Mouse (Mus musculus) intestine, embryonic 15.5 days (tissue): Measurements from ENCODE around the gene Stx18. TPM values are rescaled to one million over a fixed set of nuclear protein-coding genes. Genes with fewer than 3 reads are reported as not detected.

Experiments used
- ATAC-seq: fragments of 200-750 bp; cut with Nextera tagmentation; 2 replicates; pipeline ENCODE4 v1.8.0; 2017; ENCODE audit warnings: moderate TSS enrichment, moderate library complexity
- H3K27ac ChIP-seq: fragments of 300-500 bp; sonication (generic); 2 replicates; pipeline ENCODE4 v1.5.1; 2015; ENCODE audit warnings: mild to moderate bottlenecking, inconsistent platforms
- H3K27me3 ChIP-seq: fragments of 300-500 bp; sonication (generic); replicated peaks from 2 replicates; pipeline ENCODE4 v1.6.1; 2015; ENCODE audit warnings: inconsistent platforms
- H3K36me3 ChIP-seq: fragments of 300-500 bp; sonication (generic); 2 replicates; pipeline ENCODE4 v1.6.1; 2015; ENCODE audit warnings: inconsistent platforms
- H3K4me1 ChIP-seq: fragments of 300-500 bp; sonication (generic); replicated peaks from 2 replicates; pipeline ENCODE4 v1.6.1; 2015; ENCODE audit warnings: inconsistent platforms
- H3K4me2 ChIP-seq: fragments of 300-500 bp; sonication (generic); replicated peaks from 2 replicates; pipeline ENCODE4 v1.6.1; 2015; ENCODE audit warnings: mild to moderate bottlenecking, inconsistent platforms
- H3K4me3 ChIP-seq: fragments of 300-500 bp; sonication (generic); replicated peaks from 2 replicates; pipeline ENCODE4 v1.5.1; 2015; ENCODE audit warnings: inconsistent platforms
- H3K9ac ChIP-seq: fragments of 300-500 bp; sonication (generic); 2 replicates; pipeline ENCODE4 v1.6.1; 2015; ENCODE audit warnings: inconsistent platforms
- H3K9me3 ChIP-seq: fragments of 300-500 bp; sonication (generic); 2 replicates; pipeline ENCODE4 v1.6.1; 2016; ENCODE audit warnings: inconsistent platforms
- WGBS: fragments of 180-500 bp; shearing (Covaris S2); methylation state at CpG from one replicate; pipeline ENCODE4 v1.1.7; 2015; 5-methylcytosine and 5-hydroxymethylcytosine counted together
- polyA plus RNA-seq: library from polyadenylated mRNA; unstranded; fragments of >200 nt; fragmentation: Nextera tagmentation; extraction: Ambion mirVana; gene quantifications from 2 replicates; pipeline ENCODE4 v1.2.1, GENCODE M21; 2015

Stx18 gene
- polyA plus RNA-seq, 1 experiment from 2014 or later: 39.2 TPM

DNA sequence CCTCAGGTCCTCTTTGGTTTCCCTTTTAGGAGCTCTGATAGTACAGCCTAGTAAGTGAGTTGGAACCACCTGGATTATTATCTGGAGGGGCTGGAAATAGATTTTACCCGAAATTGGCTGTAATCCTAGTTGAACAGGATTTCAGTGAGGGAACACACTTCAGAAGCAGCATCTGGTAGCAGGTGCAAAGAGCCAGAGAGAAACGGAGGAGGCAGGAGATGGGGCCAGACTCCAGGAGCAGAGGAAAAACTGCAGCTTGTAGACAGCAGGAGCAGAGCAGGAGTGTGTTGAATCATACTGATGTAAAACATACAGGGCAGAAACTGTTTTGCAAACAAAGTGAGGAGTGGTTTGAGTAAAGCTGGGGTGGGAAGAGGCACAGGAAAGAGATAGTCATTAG, 6.4 kb downstream of the Stx18 start:
- no peak overlapping the region for H3K4me3 ChIP-seq
- H3K9ac ChIP-seq: no peak overlapping the region
- H3K36me3 ChIP-seq: no peaks in the 10 kb centered on the region
- 52% methylated on average over 2 of the region's 2 CpGs for WGBS
- H3K9me3 ChIP-seq: no peaks in the 10 kb centered on the region
- no peaks in the 10 kb centered on the region for H3K4me1 ChIP-seq
- no peaks in the 10 kb centered on the region for H3K27me3 ChIP-seq
- no peak overlapping the region for H3K4me2 ChIP-seq
- no peak for ATAC-seq
- no peak overlapping the region for H3K27ac ChIP-seq

DNA sequence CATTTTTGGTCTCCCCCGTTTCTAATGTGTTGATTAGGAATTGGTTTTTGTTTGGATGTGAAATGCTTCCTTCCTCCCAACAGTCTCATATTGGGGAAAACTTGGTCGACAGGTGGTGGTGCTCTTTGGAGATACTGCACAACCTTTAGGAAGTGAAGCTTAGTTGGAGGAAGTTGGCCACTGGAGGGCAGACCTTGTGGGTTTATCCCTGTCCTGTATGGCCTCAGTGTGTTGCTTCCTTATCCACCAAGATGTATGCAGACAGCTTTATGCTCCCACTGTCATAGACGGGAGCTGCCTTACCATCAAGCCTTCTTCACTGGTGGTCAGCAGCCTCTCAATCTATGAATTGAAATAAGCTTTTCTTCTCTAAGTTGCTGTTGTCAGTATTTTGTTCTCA, 9.6 kb downstream of the Stx18 start:
- H3K9ac ChIP-seq: no peak overlapping the region
- no peak for ATAC-seq
- WGBS: 40% methylated on average over 3 of the region's 3 CpGs

DNA sequence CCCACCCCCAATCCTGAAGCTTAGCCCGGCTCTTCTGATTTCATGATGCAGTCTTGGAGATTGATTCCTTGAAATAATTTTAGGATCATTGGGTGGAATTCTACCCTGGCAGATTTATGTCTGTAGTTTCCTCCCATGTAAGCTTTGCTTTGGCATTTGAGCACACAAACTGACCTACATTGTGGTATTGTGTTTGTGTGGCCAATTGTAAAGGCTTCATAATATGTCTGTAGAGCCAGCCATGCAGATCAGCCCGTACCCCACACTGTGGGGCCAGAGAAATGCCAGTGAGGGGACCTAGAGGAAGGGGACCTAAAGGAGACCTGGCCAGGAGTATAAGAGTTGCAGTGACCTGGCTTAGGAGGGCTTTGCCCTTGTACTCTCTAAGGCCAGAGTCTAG, 22.5 kb downstream of the Stx18 start:
- H3K4me1 ChIP-seq: peaks cover 4% of the 10 kb centered on the region; the same call in 1 of the 2 replicates
- H3K27me3 ChIP-seq: no peaks in the 10 kb centered on the region
- H3K27ac ChIP-seq: no peak overlapping the region
- no peak overlapping the region for H3K4me3 ChIP-seq
- H3K4me2 ChIP-seq: no peak overlapping the region
- H3K36me3 ChIP-seq: no peaks in the 10 kb centered on the region
- H3K9me3 ChIP-seq: no peaks in the 10 kb centered on the region
- WGBS: 79% methylated on average over 2 of the region's 2 CpGs
- H3K9ac ChIP-seq: no peak overlapping the region
- no peak for ATAC-seq

More for the DNA sequence above, 9.6 kb downstream of the Stx18 start:
- no peaks in the 10 kb centered on the region for H3K36me3 ChIP-seq
- no peaks in the 10 kb centered on the region for H3K4me1 ChIP-seq
- H3K4me2 ChIP-seq: no peak overlapping the region
- no peaks in the 10 kb centered on the region for H3K9me3 ChIP-seq
- H3K4me3 ChIP-seq: no peak overlapping the region
- H3K27ac ChIP-seq: no peak overlapping the region
- H3K27me3 ChIP-seq: no peaks in the 10 kb centered on the region

DNA sequence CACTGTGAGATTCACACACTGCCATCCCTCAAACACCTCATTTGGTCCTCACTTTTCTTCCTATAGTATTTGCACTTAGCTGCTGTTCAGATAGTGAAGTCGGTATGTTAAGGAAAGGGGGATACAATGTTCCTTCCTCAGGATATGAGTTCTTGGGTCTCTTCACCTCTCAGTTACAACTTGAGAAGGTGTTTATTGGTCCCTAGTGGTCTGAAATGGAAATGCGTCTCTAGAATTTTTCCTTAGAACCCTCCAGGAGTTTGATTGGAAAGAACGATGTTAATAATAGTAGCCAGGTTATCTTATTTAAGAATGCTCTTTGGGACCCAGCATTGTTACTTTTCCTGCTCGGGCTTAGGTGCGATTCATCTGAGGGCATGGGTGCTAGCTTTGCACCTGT, 24.2 kb downstream of the Stx18 start:
- 26% methylated on average over 5 of the region's 5 CpGs for whole genome bisulfite sequencing
- H3K4me2 ChIP-seq: no peak overlapping the region
- ATAC-seq: no peak

DNA sequence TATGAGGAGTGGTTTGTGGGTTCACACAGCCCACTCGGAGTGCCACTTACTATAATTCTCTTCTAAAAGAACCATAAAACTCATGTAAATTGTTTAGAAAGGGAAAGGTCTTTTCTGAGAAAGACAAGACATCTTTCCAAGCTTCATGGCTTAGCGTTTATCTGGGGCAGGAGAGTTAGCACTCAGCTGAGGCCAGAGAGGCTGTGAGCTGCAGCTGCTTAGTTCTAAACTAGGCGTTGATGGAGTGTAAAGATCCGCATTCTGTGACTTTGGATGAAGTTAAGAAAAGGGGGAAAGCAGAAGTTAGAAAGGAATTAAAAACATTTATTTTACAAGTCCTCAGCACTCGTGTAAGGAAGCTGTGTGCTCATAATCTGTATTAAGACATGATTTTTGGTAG, 24.8 kb downstream of the Stx18 start:
- Histone ChIP-seq H3K9ac (no peak overlapping the region), H3K4me1 (peaks cover 4% of the 10 kb centered on the region; the same call in 1 of the 2 replicates), H3K4me2 (no peak overlapping the region), H3K4me3 (no peak overlapping the region), H3K9me3 (no peaks in the 10 kb centered on the region), H3K36me3 (no peaks in the 10 kb centered on the region), H3K27ac (no peak overlapping the region), H3K27me3 (no peaks in the 10 kb centered on the region)
- ATAC-seq: no peak
- WGBS: 41% methylated on average over 5 of the region's 5 CpGs

More for the DNA sequence above, 24.2 kb downstream of the Stx18 start:
- peaks cover 4% of the 10 kb centered on the region; the same call in 1 of the 2 replicates for H3K4me1 ChIP-seq
- no peaks in the 10 kb centered on the region for H3K9me3 ChIP-seq
- no peak overlapping the region for H3K27ac ChIP-seq
- no peaks in the 10 kb centered on the region for H3K27me3 ChIP-seq
- no peaks in the 10 kb centered on the region for H3K36me3 ChIP-seq
- H3K9ac ChIP-seq: no peak overlapping the region
- no peak overlapping the region for H3K4me3 ChIP-seq

DNA sequence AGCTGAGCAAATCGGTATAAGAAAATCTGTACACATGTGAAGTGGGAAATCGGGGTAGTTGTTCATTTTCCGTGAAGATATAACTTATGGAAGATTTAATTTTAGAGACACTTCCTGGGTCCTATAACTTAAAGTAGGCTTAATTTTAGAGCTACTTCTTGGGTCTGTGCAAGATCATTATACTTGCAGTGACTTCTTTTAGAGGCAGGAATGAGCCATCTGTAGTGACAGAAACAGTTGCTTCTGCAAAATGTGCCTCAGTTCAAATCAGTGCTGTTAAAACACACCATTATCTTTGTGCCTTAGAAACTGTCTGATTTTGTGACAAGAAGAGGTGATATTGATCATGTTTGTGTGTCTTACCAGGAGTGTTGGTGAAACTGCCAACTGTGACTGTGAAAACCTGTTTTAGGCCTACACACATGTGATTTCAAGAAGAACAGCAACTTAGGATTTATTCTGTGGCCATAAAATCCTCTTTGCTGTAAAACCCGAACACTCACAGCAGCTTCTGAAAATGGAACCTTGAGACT, 25.6 kb downstream of the Stx18 start:
- H3K4me1 ChIP-seq: peaks cover 4% of the 10 kb centered on the region; the same call in 1 of the 2 replicates
- no peak for ATAC-seq
- H3K27me3 ChIP-seq: no peaks in the 10 kb centered on the region
- WGBS: 86% methylated on average over 4 of the region's 4 CpGs
- no peak overlapping the region for H3K27ac ChIP-seq
- no peak overlapping the region for H3K4me2 ChIP-seq
- H3K9me3 ChIP-seq: no peaks in the 10 kb centered on the region
- H3K36me3 ChIP-seq: no peaks in the 10 kb centered on the region
- H3K9ac ChIP-seq: no peak overlapping the region
- no peak overlapping the region for H3K4me3 ChIP-seq

DNA sequence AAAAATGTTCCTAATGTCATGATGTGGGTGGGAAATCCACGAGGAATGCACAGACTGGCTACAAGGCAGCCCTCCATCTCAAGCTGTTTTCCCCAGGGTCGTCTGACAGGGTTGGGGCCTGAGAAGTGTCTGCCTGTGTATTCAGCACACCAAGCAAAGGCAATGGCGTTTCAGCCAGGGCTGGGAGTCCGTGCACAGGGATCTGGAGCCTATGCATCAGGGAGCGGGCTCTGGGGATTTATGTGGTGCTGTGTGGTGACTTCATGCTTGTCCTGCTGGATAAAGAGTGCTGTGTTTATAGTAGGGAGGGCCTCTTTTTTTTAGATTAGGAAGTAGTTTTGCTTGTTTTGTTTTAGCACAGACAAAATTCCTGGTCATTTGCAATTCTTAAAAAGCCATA, 26.2 kb downstream of the Stx18 start:
- no peak for ATAC-seq

DNA sequence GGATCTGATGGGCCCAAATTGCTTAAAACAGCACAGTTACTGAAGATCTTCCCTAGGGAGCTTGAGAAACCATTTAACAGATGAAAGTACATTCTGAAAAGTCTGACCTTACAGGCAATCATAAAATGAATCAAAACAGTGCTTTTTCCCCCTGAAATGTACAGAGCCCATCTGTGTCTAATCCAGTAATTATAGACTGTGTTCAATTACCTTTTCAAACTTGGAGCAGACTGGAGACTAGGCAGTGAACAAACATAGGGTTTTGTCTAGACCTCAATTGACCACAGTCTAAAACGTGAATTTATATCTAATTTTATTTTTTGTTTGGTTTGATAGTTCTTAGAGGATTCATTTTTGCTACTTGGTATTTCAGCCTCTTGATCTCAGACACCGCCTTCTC, 26.9 kb downstream of the Stx18 start:
- no peak for ATAC-seq
- Histone ChIP-seq H3K4me2 (no peak overlapping the region), H3K36me3 (no peaks in the 10 kb centered on the region), H3K4me1 (peaks cover 4% of the 10 kb centered on the region; the same call in 1 of the 2 replicates), H3K9ac (no peak overlapping the region), H3K27me3 (no peaks in the 10 kb centered on the region), H3K9me3 (no peaks in the 10 kb centered on the region), H3K4me3 (no peak overlapping the region), H3K27ac (no peak overlapping the region)
- WGBS: 74% methylated on average over 2 of the region's 2 CpGs

More for the DNA sequence above, 26.2 kb downstream of the Stx18 start:
- Histone ChIP-seq H3K36me3 (no peaks in the 10 kb centered on the region), H3K9me3 (no peaks in the 10 kb centered on the region), H3K4me3 (no peak overlapping the region), H3K27ac (no peak overlapping the region), H3K4me1 (peaks cover 4% of the 10 kb centered on the region; the same call in 1 of the 2 replicates), H3K27me3 (no peaks in the 10 kb centered on the region), H3K9ac (no peak overlapping the region), H3K4me2 (no peak overlapping the region)
- WGBS: 31% methylated on average over 5 of the region's 5 CpGs

DNA sequence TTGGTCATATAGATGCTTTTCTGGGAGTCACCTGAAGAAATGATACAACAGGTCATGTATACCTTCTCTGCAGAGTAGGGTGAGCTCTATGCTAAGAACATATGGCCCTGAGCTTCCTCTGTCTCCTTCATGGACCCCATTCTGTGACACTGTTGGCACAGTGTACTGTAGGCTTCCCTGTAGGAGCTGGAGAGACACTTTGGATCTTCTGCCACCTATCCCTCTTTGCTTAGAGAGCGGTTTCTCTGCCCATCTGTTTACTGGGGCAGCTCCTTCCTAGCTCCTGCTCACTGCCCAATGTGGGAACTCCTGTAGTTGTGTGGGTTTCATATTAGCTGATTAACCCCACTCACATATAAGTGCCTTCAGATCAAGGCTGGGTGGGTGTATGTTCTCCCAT, 28.1 kb downstream of the Stx18 start:
- no peak overlapping the region for H3K4me3 ChIP-seq
- H3K4me2 ChIP-seq: no peak overlapping the region
- peaks cover 4% of the 10 kb centered on the region; the same call in 1 of the 2 replicates for H3K4me1 ChIP-seq
- H3K36me3 ChIP-seq: no peaks in the 10 kb centered on the region
- no peak for ATAC-seq
- WGBS: 96% methylated on average over 1 of the region's 1 CpGs
- no peaks in the 10 kb centered on the region for H3K27me3 ChIP-seq
- H3K9me3 ChIP-seq: no peaks in the 10 kb centered on the region
- H3K27ac ChIP-seq: no peak overlapping the region
- no peak overlapping the region for H3K9ac ChIP-seq

DNA sequence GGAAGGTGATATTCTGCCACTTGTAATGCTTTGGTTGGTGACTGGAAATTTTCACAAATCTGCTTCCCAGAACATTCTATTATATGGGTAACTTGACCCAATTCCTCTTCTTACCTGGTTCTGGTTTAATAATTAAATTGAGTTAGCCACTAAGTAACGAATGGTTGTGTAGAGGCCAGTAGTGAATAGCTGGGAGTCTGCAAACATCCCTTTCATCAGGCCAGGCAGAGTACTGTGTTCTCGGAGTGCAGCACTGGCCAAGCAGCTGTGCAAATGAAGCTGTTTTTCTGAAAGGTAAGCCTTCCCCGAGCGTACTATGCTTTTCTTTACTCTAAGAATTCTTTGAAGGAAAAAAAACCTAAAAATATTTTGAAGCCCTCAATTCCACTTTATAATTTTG, 37.8 kb downstream of the Stx18 start:
- Histone ChIP-seq H3K36me3 (no peaks in the 10 kb centered on the region), H3K4me3 (no peak overlapping the region), H3K9ac (no peak overlapping the region), H3K27ac (no peak overlapping the region), H3K9me3 (no peaks in the 10 kb centered on the region), H3K4me1 (no peaks in the 10 kb centered on the region; the same call in 1 of the 2 replicates), H3K27me3 (no peaks in the 10 kb centered on the region), H3K4me2 (no peak overlapping the region)
- WGBS: 61% methylated on average over 4 of the region's 4 CpGs
- ATAC-seq: no peak

DNA sequence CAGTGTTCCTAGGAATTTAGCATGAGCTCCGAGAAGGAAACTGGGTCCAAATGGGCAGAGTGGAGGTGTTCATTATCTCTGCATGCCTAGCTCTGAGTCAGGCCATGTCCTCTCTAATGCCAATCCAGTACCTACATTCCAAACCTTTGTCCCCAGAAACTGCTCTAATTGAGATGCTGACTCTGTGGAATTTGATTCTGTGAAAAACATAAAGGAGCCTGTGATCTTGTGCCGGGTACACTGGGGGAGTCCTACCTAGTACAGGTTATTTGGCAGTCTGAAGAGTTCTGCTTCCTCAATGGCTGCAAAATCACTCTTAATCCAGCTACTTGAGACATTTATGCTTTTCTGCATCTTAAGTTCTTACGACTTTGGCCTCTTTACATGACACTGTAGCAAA, 40.0 kb downstream of the Stx18 start:
- Histone ChIP-seq H3K9ac (no peak overlapping the region), H3K27me3 (no peaks in the 10 kb centered on the region), H3K4me3 (no peak overlapping the region), H3K27ac (no peak overlapping the region), H3K9me3 (no peaks in the 10 kb centered on the region), H3K4me1 (peaks cover 4% of the 10 kb centered on the region; the same call in 1 of the 2 replicates), H3K4me2 (no peak overlapping the region), H3K36me3 (no peaks in the 10 kb centered on the region)
- 77% methylated on average over 3 of the region's 3 CpGs for WGBS
- no peak for ATAC-seq

DNA sequence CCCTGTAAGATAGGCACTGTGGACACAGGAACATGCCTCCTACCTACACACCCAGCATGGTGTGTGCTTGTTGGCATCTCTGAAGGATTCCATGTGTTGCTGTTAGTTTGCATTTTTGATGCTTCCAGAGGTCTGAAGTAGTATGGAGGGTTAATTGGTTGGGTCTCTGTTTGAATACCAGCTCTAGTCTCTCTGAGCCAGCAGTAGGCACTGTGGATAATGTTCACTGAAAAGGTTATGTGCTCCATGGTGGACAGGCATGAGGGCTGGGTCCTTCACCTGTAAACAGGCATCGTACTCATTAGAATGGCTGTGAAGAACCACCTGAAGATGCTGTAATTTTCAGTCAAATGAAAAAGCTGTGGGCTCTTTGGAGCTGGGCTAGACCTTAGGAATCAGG, 41.9 kb downstream of the Stx18 start:
- H3K4me1 ChIP-seq: peaks cover 4% of the 10 kb centered on the region; the same call in 1 of the 2 replicates
- no peak overlapping the region for H3K4me2 ChIP-seq
- ATAC-seq: no peak
- H3K36me3 ChIP-seq: no peaks in the 10 kb centered on the region
- H3K27ac ChIP-seq: no peak overlapping the region
- H3K9ac ChIP-seq: no peak overlapping the region
- WGBS: 98% methylated on average over 1 of the region's 1 CpGs
- no peak overlapping the region for H3K4me3 ChIP-seq
- H3K27me3 ChIP-seq: no peaks in the 10 kb centered on the region
- H3K9me3 ChIP-seq: no peaks in the 10 kb centered on the region

DNA sequence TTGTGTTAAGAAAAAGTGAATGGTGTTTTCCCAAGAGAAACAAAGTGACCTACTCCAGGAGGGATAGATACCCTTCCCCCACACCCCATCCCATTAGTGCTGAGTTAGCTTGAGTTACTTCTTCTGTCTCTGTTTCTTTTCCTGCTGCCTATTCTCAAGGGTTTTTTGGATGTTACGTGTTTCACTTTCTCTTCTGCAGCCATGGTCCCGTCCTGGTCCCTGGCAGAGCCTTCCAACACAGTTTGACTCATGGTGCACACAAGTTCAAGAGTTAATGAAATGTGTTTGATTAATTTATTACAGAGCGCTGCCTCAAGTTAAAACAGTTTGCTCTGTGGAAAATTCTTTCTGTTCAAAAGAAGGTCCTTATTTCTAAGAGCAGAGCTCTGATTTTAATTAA, 44.0 kb downstream of the Stx18 start:
- WGBS: 60% methylated on average over 3 of the region's 3 CpGs
- Histone ChIP-seq H3K4me2 (no peak overlapping the region), H3K36me3 (no peaks in the 10 kb centered on the region), H3K9ac (no peak overlapping the region), H3K27ac (no peak overlapping the region), H3K4me1 (peaks cover 7% of the 10 kb centered on the region; the same call in 1 of the 2 replicates), H3K4me3 (no peak overlapping the region), H3K9me3 (no peaks in the 10 kb centered on the region), H3K27me3 (no peaks in the 10 kb centered on the region)
- ATAC-seq: no peak
